Mouse (Mus musculus) right cerebral cortex, postnatal 14 days (tissue): ENCODE measurements around the gene Gcfc2.

Experiments
- DNase-seq: peaks from one replicate; pipeline ENCODE4 v3.0.0; 2022

Gcfc2 gene

GRCm38 (mm10) chr6:81923523-81924142, at the start of gene Gcfc2:
Gene Gcfc2 (plus strand): TSS chr6:81923669.
- peak; percentile 95 for DNase-seq

GRCm38 (mm10) chr6:81895678-81896230, 27.7 kb upstream of the Gcfc2 start:
- no peak for DNase-seq

- no peak for DNase-seq
These were observed 13.1 kb upstream of the Gcfc2 start for GRCm38 (mm10) chr6:81910302-81910855.

GRCm38 (mm10) chr6:81911244-81911643, 12.2 kb upstream of the Gcfc2 start:
- no peak for DNase-seq

- no peak for DNase-seq
These were observed 11.8 kb upstream of the Gcfc2 start for GRCm38 (mm10) chr6:81911713-81912112.

- peak; percentile 17 for DNase-seq
These were observed 11.3 kb upstream of the Gcfc2 start for GRCm38 (mm10) chr6:81912177-81912576.

- no peak for DNase-seq
These were observed 835 bp downstream of the Gcfc2 start for GRCm38 (mm10) chr6:81924304-81924703.

- no peak for DNase-seq
These were observed 5.9 kb downstream of the Gcfc2 start for GRCm38 (mm10) chr6:81929402-81929801.

GRCm38 (mm10) chr6:81933281-81933680, 9.8 kb downstream of the Gcfc2 start:
- DNase-seq, result no peak

- no peak for DNase-seq
These were observed 18.2 kb downstream of the Gcfc2 start for GRCm38 (mm10) chr6:81941718-81942117.

- DNase-seq, result no peak
These were observed 19.8 kb downstream of the Gcfc2 start for GRCm38 (mm10) chr6:81943281-81943680.

GRCm38 (mm10) chr6:81944432-81944831, 21.0 kb downstream of the Gcfc2 start:
- DNase-seq, result no peak

- no peak for DNase-seq
These were observed 23.4 kb downstream of the Gcfc2 start for GRCm38 (mm10) chr6:81946906-81947305.

- DNase-seq, result no peak
These were observed 31.7 kb downstream of the Gcfc2 start for GRCm38 (mm10) chr6:81955133-81955532.

- no peak for DNase-seq
These were observed 32.9 kb downstream of the Gcfc2 start for GRCm38 (mm10) chr6:81956399-81956798.

GRCm38 (mm10) chr6:81957992-81958391, 34.5 kb downstream of the Gcfc2 start:
- DNase-seq, result no peak

- DNase-seq, result no peak
These were observed 36.4 kb downstream of the Gcfc2 start for GRCm38 (mm10) chr6:81959866-81960265.

GRCm38 (mm10) chr6:81960284-81960683, 36.8 kb downstream of the Gcfc2 start:
- no peak for DNase-seq

GRCm38 (mm10) chr6:81965296-81966067, 42.0 kb downstream of the Gcfc2 start, which contains the start of gene Mrpl19:
Gene Mrpl19 (minus strand): TSS chr6:81965958.
- DNase-seq, result peak; percentile 84

GRCm38 (mm10) chr6:81966068-81966544, 42.6 kb downstream of the Gcfc2 start:
- DNase-seq, result no peak

GRCm38 (mm10) chr6:81971196-81971595, 47.7 kb downstream of the Gcfc2 start:
- DNase-seq, result no peak

- no peak for DNase-seq
These were observed 49.1 kb downstream of the Gcfc2 start for GRCm38 (mm10) chr6:81972595-81972994.

GRCm38 (mm10) chr6:81975971-81976621, 52.6 kb downstream of the Gcfc2 start:
- DNase-seq, result peak; percentile 84
